Mouse (Mus musculus) megakaryocyte-erythroid progenitor cell, adult 5-6 weeks (primary cell): ENCODE results near the gene Klhl20. TPM values are rescaled to one million over a fixed set of nuclear protein-coding genes. Genes with fewer than 3 reads are reported as not detected.
"Not testable (repeated sequence)": the region's sequence is repeated elsewhere in the genome, so short reads cannot be mapped to it uniquely, and the experiment has no call there.

ENCODE experiments used
- ATAC-seq: replicated peaks from 2 replicates; pipeline ENCODE4 v1.8.0; 2016; ENCODE audit warnings: mild to moderate bottlenecking, inconsistent platforms; ENCODE audit not compliant: severe bottlenecking, poor library complexity, low FRiP score, low TSS enrichment
- total RNA-seq, 2 experiments: library from RNA; stranded (forward) in 1 of 2; stranded (reverse) in 1 of 2; fragments of 200-1000, 215-1000 nt in 1 of 2; fragments of >200 nt in 1 of 2; fragmentation: Nextera tagmentation in 1 of 2; gene quantifications; 2 replicates each; pipeline ENCODE4 v1.2.3; 2014 to 2017

Gene Klhl20
- total RNA-seq (2014; fragmentation: Nextera tagmentation) (28.8 and 31.6 TPM in 2 replicates), total RNA-seq (2017) (12.5 and 21.5 TPM in 2 replicates)

GRCm38 (mm10) chr1:161130726-161131664, at the start of gene Klhl20:
Klhl20 (minus strand) TSS chr1:161131511.
- peak; percentile 99 for ATAC-seq

GRCm38 (mm10) chr1:161180674-161181073, 49.4 kb upstream of the Klhl20 start:
- ATAC-seq: peak; percentile 79

GRCm38 (mm10) chr1:161170651-161171050, 39.3 kb upstream of the Klhl20 start:
- ATAC-seq: peak; percentile 99

- peak; percentile 70; the same call in 1 of the 2 replicates for ATAC-seq
Measured at GRCm38 (mm10) chr1:161160266-161160665, 29.0 kb upstream of the Klhl20 start.

GRCm38 (mm10) chr1:161159214-161159613, 27.9 kb upstream of the Klhl20 start, which contains the start of gene Tex50:
Tex50 (minus strand) TSS chr1:161159314.
- ATAC-seq: no peak

GRCm38 (mm10) chr1:161156546-161156945, 25.2 kb upstream of the Klhl20 start:
- no peak for ATAC-seq

GRCm38 (mm10) chr1:161151098-161151497, 19.8 kb upstream of the Klhl20 start:
- no peak for ATAC-seq

- no peak for ATAC-seq
Measured at GRCm38 (mm10) chr1:161147888-161148287, 16.6 kb upstream of the Klhl20 start.

GRCm38 (mm10) chr1:161145611-161146010, 14.3 kb upstream of the Klhl20 start:
- ATAC-seq: not testable (repeated sequence)

- ATAC-seq: no peak
Measured at GRCm38 (mm10) chr1:161143216-161143615, 11.9 kb upstream of the Klhl20 start.

GRCm38 (mm10) chr1:161142531-161143159, 11.3 kb upstream of the Klhl20 start, which contains the start of gene Ankrd45:
Ankrd45 (plus strand) TSS chr1:161142691.
- ATAC-seq: peak; percentile 71; the same call in 1 of the 2 replicates

GRCm38 (mm10) chr1:161140026-161140762, 8.9 kb upstream of the Klhl20 start:
- peak; percentile 76 for ATAC-seq

- ATAC-seq: no peak
Measured at GRCm38 (mm10) chr1:161139496-161139895, 8.2 kb upstream of the Klhl20 start.

GRCm38 (mm10) chr1:161126461-161126860, 4.8 kb downstream of the Klhl20 start:
- ATAC-seq: no peak

GRCm38 (mm10) chr1:161122661-161123418, 8.5 kb downstream of the Klhl20 start:
- no peak for ATAC-seq

- no peak for ATAC-seq
Measured at GRCm38 (mm10) chr1:161114591-161114990, 16.7 kb downstream of the Klhl20 start.

- no peak for ATAC-seq
Measured at GRCm38 (mm10) chr1:161109216-161109615, 22.1 kb downstream of the Klhl20 start.

- peak; percentile 93 for ATAC-seq
Measured at GRCm38 (mm10) chr1:161103842-161104241, 27.5 kb downstream of the Klhl20 start.
